Mouse (Mus musculus): ENCODE data around the gene Nudt3. TPM values are rescaled to one million over a fixed set of nuclear protein-coding genes. Genes with fewer than 3 reads are reported as not detected.
"Not testable (repeated sequence)": the region's sequence is repeated elsewhere in the genome, so short reads cannot be mapped to it uniquely, and the experiment has no call there.

Gene Nudt3
- polyA plus RNA-seq, 1 experiment from 2014 or later, result 32.2 TPM

DNA sequence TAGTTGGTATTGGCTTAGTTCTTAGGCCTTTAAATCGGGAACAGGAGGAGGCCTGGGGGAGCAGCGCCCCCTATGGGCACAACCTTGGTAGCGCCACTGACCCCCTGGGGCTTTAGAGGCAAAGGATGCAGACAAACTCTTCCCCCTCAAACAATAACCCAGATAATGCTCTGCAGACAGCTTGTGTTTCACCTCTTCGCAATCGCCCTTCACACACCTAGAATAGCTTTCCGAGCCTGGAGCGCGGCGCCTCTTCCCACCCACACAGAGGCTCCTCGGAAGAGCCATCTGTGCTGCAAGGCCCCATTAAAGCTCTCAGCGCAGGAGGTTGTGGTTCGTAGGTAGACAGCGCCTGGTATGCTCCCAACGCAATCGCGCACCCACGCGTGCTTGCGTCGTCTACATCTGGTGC, 15.6 kb upstream of the Nudt3 start:
- Histone ChIP-seq H3K27me3 (ENCODE audit: control insufficient read depth, insufficient read depth, low read length) (no peaks in the 10 kb centered on the region), H3K9ac (ENCODE audit: low read depth, low read length) (no peak overlapping the region), H3K4me2 (replicated peaks; ENCODE audit: low read depth, low read length) (no peak overlapping the region), H3K36me3 (ENCODE audit: control insufficient read depth, insufficient read depth, low read length) (peaks cover under 1% of the 10 kb centered on the region; the same call in 1 of the 2 replicates), H3K4me1 (ENCODE audit: control insufficient read depth, insufficient read depth, low read length) (peaks cover 18% of the 10 kb centered on the region), H3K9me3 (ENCODE audit: control insufficient read depth, low read length) (no peaks in the 10 kb centered on the region), H3K27ac (ENCODE audit: low read depth, low read length) (no peak overlapping the region), H3K4me3 (ENCODE audit: low read length) (no peak overlapping the region)
- 83% methylated on average over 20 of the region's 20 CpGs for WGBS
- ATAC-seq (ENCODE audit: low FRiP score, low TSS enrichment), result no peak

DNA sequence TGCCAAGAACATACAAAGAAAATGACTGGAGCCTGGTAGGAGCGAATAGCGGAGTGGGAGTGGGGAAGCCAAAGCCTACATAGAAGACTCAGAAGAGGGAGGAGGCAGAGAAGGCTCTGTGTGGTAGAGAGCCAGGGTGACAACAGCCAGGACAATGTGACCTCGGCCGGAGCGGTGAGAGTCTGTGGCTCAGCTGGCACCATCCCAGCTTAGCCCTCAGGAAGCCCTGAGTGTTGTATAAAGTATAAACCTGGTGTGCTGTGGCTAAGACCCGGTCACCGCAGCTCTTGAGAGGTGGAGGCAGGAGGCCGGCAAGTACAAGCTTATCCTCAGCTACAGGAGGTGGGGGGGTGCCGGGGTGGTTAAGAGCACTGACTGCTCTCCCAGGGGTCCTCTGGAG, 14.0 kb upstream of the Nudt3 start:
- Histone ChIP-seq H3K36me3 (ENCODE audit: control insufficient read depth, insufficient read depth, low read length) (peaks cover 16% of the 10 kb centered on the region), H3K9me3 (ENCODE audit: control insufficient read depth, low read length) (no peaks in the 10 kb centered on the region), H3K27ac (ENCODE audit: low read depth, low read length) (no peak overlapping the region), H3K4me1 (ENCODE audit: control insufficient read depth, insufficient read depth, low read length) (peaks cover 17% of the 10 kb centered on the region), H3K27me3 (ENCODE audit: control insufficient read depth, insufficient read depth, low read length) (no peaks in the 10 kb centered on the region), H3K4me3 (ENCODE audit: low read length) (no peak overlapping the region), H3K9ac (ENCODE audit: low read depth, low read length) (no peak overlapping the region), H3K4me2 (replicated peaks; ENCODE audit: low read depth, low read length) (no peak overlapping the region)
- no peak for ATAC-seq (ENCODE audit: low FRiP score, low TSS enrichment)
- WGBS, result 53% methylated on average over 9 of the region's 9 CpGs

DNA sequence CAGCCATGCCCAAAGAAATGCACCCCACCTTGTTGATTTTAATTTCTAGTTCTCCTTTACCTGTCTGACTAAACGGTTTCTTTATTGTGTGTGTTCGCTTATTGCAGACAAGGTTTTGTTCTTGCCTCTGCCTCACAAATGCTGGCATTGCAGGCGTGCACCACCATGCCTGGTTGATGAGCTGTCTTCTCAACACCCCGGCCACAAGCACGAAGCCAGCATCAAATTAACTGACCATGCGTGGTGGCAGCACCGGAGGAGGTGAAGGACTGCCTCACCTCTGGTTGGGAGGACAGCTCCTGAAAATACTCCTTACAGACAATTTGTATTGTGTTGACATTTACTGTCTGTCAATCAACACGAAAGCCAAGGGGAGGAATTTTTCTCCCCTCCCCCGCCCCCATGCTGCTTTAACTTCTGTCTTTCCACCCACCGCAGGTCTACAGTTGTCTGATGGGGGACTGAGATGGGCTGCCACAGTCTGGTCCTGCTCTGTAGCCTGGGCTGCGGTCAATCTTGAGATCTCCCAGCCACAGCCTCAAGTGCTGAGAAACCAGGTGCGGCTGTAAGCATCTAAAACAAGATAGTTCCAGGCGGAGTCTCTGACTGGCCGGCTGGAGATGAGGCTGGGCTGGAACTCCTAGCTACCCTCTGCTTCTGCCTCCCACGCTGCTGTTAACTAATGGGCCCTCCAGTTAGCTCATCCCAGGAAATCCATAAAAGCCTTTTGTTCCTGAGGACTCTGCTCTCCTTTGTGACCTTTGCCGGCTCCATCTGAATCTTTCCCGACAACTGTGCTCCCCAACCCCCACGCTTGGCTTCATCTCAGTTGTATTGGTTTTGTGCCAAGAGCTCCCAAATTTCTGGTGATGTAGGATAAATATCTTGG, 13.1 kb upstream of the Nudt3 start, which contains the start of gene Rps10:
Gene Rps10 (minus strand): TSS at position 538 of the 889 bp plus-strand sequence.
- Histone ChIP-seq H3K27ac (ENCODE audit: low read depth, low read length) (peak within 1 kb of the TSS; percentile 27; the same call in 1 of the 2 replicates), H3K4me3 (ENCODE audit: low read length) (peak within 1 kb of the TSS; percentile 77; the same call in 1 of the 2 replicates), H3K9me3 (ENCODE audit: control insufficient read depth, low read length) (no peaks in the 10 kb centered on the region), H3K27me3 (ENCODE audit: control insufficient read depth, insufficient read depth, low read length) (no peaks in the 10 kb centered on the region), H3K4me2 (replicated peaks; ENCODE audit: low read depth, low read length) (peak within 1 kb of the TSS; percentile 58; the same call in 1 of the 2 replicates), H3K4me1 (ENCODE audit: control insufficient read depth, insufficient read depth, low read length) (peaks cover 22% of the 10 kb centered on the region), H3K36me3 (ENCODE audit: control insufficient read depth, insufficient read depth, low read length) (peaks cover 26% of the 10 kb centered on the region), H3K9ac (ENCODE audit: low read depth, low read length) (no peak within 1 kb of the TSS; the same call in none of the 2 replicates)
- ATAC-seq (ENCODE audit: low FRiP score, low TSS enrichment), result no peak
- WGBS, result 18% methylated on average over 18 of the region's 18 CpGs

GRCm38 (mm10) chr17:27635575-27635903, 12.2 kb upstream of the Nudt3 start:
- H3K4me2 ChIP-seq (replicated peaks; ENCODE audit: low read depth, low read length), result peak overlapping the region; percentile 58; the same call in 1 of the 2 replicates
- H3K27me3 ChIP-seq (ENCODE audit: control insufficient read depth, insufficient read depth, low read length); H3K9me3 ChIP-seq (ENCODE audit: control insufficient read depth, low read length); ATAC-seq (ENCODE audit: low FRiP score, low TSS enrichment): not testable (repeated sequence)
- peak overlapping the region; percentile 85 for H3K9ac ChIP-seq (ENCODE audit: low read depth, low read length)
- peaks cover 22% of the 10 kb centered on the region for H3K4me1 ChIP-seq (ENCODE audit: control insufficient read depth, insufficient read depth, low read length)
- H3K36me3 ChIP-seq (ENCODE audit: control insufficient read depth, insufficient read depth, low read length), result peaks cover 34% of the 10 kb centered on the region
- WGBS, result 44% methylated on average over 9 of the region's 9 CpGs
- peak overlapping the region; percentile 77 for H3K4me3 ChIP-seq (ENCODE audit: low read length)
- H3K27ac ChIP-seq (ENCODE audit: low read depth, low read length), result peak overlapping the region; percentile 87; the same call in 1 of the 2 replicates

- Histone ChIP-seq H3K27ac (ENCODE audit: low read depth, low read length) (peak within 1 kb of the TSS; percentile 87), H3K27me3 (ENCODE audit: control insufficient read depth, insufficient read depth, low read length) (no peaks in the 10 kb centered on the region), H3K4me1 (ENCODE audit: control insufficient read depth, insufficient read depth, low read length) (peaks cover 22% of the 10 kb centered on the region), H3K4me3 (ENCODE audit: low read length) (peak within 1 kb of the TSS; percentile 77), H3K9me3 (ENCODE audit: control insufficient read depth, low read length) (no peaks in the 10 kb centered on the region), H3K9ac (ENCODE audit: low read depth, low read length) (peak within 1 kb of the TSS; percentile 85), H3K36me3 (ENCODE audit: control insufficient read depth, insufficient read depth, low read length) (peaks cover 39% of the 10 kb centered on the region), H3K4me2 (replicated peaks; ENCODE audit: low read depth, low read length) (peak within 1 kb of the TSS; percentile 58)
- under 1% methylated on average over 64 of the region's 72 CpGs for whole genome bisulfite sequencing
- peak; percentile 96 for ATAC-seq (ENCODE audit: low FRiP score, low TSS enrichment)
Observed at GRCm38 (mm10) chr17:27634871-27635574, 11.7 kb upstream of the Nudt3 start, which contains the start of gene RPS10-NUDT3. Gene RPS10-NUDT3, minus strand, starts transcription at chr17:27635222.

- Histone ChIP-seq H3K36me3 (ENCODE audit: control insufficient read depth, insufficient read depth, low read length) (peaks cover 48% of the 10 kb centered on the region), H3K27me3 (ENCODE audit: control insufficient read depth, insufficient read depth, low read length) (no peaks in the 10 kb centered on the region), H3K9ac (ENCODE audit: low read depth, low read length) (no peak overlapping the region), H3K4me1 (ENCODE audit: control insufficient read depth, insufficient read depth, low read length) (peaks cover 15% of the 10 kb centered on the region), H3K4me2 (replicated peaks; ENCODE audit: low read depth, low read length) (no peak overlapping the region), H3K4me3 (ENCODE audit: low read length) (no peak overlapping the region), H3K27ac (ENCODE audit: low read depth, low read length) (no peak overlapping the region), H3K9me3 (ENCODE audit: control insufficient read depth, low read length) (no peaks in the 10 kb centered on the region)
- 0 out of 2 replicates have a peak, but pooled peaks have one; percentile 22 for ATAC-seq (ENCODE audit: low FRiP score, low TSS enrichment)
- WGBS, result 75% methylated on average over 2 of the region's 2 CpGs
Observed at GRCm38 (mm10) chr17:27629249-27630020, 6.1 kb upstream of the Nudt3 start.

GRCm38 (mm10) chr17:27628376-27628775, 5.1 kb upstream of the Nudt3 start:
- Histone ChIP-seq H3K36me3 (ENCODE audit: control insufficient read depth, insufficient read depth, low read length) (peaks cover 42% of the 10 kb centered on the region), H3K4me1 (ENCODE audit: control insufficient read depth, insufficient read depth, low read length) (peaks cover 16% of the 10 kb centered on the region), H3K27ac (ENCODE audit: low read depth, low read length) (no peak overlapping the region), H3K9me3 (ENCODE audit: control insufficient read depth, low read length) (no peaks in the 10 kb centered on the region), H3K9ac (ENCODE audit: low read depth, low read length) (no peak overlapping the region), H3K27me3 (ENCODE audit: control insufficient read depth, insufficient read depth, low read length) (no peaks in the 10 kb centered on the region), H3K4me3 (ENCODE audit: low read length) (no peak overlapping the region), H3K4me2 (replicated peaks; ENCODE audit: low read depth, low read length) (no peak overlapping the region)
- WGBS, result 93% methylated on average over 8 of the region's 8 CpGs
- ATAC-seq (ENCODE audit: low FRiP score, low TSS enrichment), result no peak

DNA sequence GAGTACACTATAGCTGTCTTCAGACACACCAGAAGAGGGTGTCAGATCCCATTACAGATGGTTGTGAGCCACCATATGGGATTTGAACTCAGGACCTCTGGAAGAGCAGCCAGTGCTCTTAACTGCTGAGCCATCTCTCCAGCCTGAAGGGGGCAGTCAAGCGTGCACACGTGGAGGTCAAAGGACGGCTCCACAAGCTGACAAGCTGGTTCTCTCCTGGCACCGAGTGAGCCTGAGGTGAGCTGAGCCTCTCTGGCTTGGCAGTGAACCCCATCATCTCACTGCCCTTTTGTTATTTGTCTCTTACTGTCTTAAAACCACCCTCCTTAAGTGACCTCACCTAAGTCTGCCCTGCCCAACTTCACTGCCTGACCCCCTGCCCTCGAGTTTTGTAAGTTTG, 4.2 kb upstream of the Nudt3 start:
- no peaks in the 10 kb centered on the region for H3K27me3 ChIP-seq (ENCODE audit: control insufficient read depth, insufficient read depth, low read length)
- H3K4me3 ChIP-seq (ENCODE audit: low read length), result no peak overlapping the region
- no peaks in the 10 kb centered on the region for H3K9me3 ChIP-seq (ENCODE audit: control insufficient read depth, low read length)
- no peak overlapping the region for H3K4me2 ChIP-seq (replicated peaks; ENCODE audit: low read depth, low read length)
- H3K27ac ChIP-seq (ENCODE audit: low read depth, low read length), result no peak overlapping the region
- ATAC-seq (ENCODE audit: low FRiP score, low TSS enrichment), result no peak
- WGBS, result 43% methylated on average over 5 of the region's 5 CpGs
- no peak overlapping the region for H3K9ac ChIP-seq (ENCODE audit: low read depth, low read length)
- peaks cover 11% of the 10 kb centered on the region; the same call in 1 of the 2 replicates for H3K4me1 ChIP-seq (ENCODE audit: control insufficient read depth, insufficient read depth, low read length)
- H3K36me3 ChIP-seq (ENCODE audit: control insufficient read depth, insufficient read depth, low read length), result peaks cover 33% of the 10 kb centered on the region
